Mouse (Mus musculus): ENCODE data around the gene Oat. TPM values are rescaled to one million over a fixed set of nuclear protein-coding genes. Genes with fewer than 3 reads are reported as not detected.

Gene Oat
- polyA plus RNA-seq, 1 experiment from 2014 or later, result 175 TPM

DNA sequence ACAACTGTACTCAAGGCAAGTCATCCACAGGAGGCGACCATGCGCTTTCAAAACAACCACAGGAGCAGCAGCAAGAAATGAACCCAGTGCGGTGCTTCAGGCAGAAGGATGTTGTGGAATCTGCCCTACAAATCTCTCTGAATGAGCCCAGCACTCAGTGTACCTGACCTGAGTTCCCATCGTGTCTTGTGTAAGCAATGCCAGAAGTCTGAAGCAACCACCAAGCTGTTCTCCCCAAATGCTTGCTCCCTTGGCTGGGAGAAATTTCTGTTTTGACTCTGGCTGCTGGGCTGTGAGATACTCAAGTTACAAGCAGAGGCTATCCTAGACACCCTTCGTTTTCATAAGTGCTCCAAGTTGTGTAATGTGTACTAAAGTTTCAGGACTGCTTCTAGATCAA, 29.5 kb upstream of the Oat start:
- WGBS, result 46% methylated on average over 5 of the region's 5 CpGs
- peaks cover 41% of the 10 kb centered on the region for H3K27me3 ChIP-seq
- H3K9me3 ChIP-seq, result no peaks in the 10 kb centered on the region

DNA sequence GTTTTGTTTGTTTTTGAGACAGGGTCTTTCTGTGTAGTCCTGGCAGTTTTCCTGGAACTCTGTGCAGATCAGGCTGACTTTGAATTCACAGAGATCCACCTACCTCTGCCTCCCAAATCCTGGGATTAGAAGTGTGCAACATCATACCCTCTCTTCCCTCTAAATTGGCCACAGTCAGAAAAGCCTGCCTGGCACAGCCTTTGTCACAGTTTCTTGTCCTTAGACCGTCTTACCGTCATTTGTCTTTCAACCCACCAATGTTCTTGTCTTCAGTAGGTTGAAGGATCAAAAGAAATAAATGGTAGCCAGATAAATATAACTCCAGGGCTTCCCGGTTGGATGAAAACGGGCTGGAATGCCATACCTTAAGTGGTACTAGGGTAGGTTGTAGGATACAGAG, 28.5 kb upstream of the Oat start:
- Histone ChIP-seq H3K9ac (no peak overlapping the region), H3K36me3 (no peaks in the 10 kb centered on the region), H3K4me2 (no peak overlapping the region), H3K4me1 (peaks cover 10% of the 10 kb centered on the region), H3K9me3 (no peaks in the 10 kb centered on the region), H3K27ac (no peak overlapping the region), H3K27me3 (peaks cover 51% of the 10 kb centered on the region), H3K4me3 (no peak overlapping the region)
- no peak for ATAC-seq (ENCODE audit: insufficient number of reproducible peaks, insufficient read depth, low FRiP score, low TSS enrichment, low read depth)
- 83% methylated on average over 4 of the region's 4 CpGs for WGBS

More for the DNA sequence above, 29.5 kb upstream of the Oat start:
- H3K9ac ChIP-seq, result no peak overlapping the region
- H3K4me1 ChIP-seq, result peaks cover 8% of the 10 kb centered on the region; the same call in 1 of the 2 replicates
- no peak overlapping the region for H3K4me2 ChIP-seq
- ATAC-seq (ENCODE audit: insufficient number of reproducible peaks, insufficient read depth, low FRiP score, low TSS enrichment, low read depth), result no peak
- no peak overlapping the region for H3K27ac ChIP-seq
- no peak overlapping the region for H3K4me3 ChIP-seq
- H3K36me3 ChIP-seq, result no peaks in the 10 kb centered on the region

DNA sequence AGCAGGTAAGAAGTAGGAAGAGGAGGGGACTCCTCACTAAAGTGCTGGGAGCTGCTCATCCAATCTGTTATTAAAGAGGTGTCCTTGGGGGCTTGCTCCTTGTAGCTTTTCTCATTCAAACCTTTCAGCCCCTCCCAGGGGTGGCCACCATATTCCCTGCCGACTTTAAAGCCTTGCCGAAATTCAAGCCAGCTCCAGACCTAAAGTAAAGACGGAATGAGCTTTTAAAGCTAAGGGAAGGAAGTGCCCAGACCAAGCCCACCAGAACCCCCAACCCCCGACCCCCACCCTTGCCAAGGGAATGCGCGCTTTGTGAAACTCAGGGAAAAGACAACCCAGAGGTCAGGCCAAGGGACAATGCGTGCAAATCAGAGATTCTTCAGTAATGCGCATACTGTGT, 24.7 kb upstream of the Oat start:
- peaks cover 39% of the 10 kb centered on the region for H3K4me1 ChIP-seq
- peaks cover 89% of the 10 kb centered on the region for H3K27me3 ChIP-seq
- no peaks in the 10 kb centered on the region for H3K9me3 ChIP-seq
- no peak overlapping the region for H3K27ac ChIP-seq
- 5% methylated on average over 8 of the region's 8 CpGs for WGBS
- no peak overlapping the region for H3K4me3 ChIP-seq
- no peak overlapping the region for H3K4me2 ChIP-seq
- H3K9ac ChIP-seq, result no peak overlapping the region
- ATAC-seq (ENCODE audit: insufficient number of reproducible peaks, insufficient read depth, low FRiP score, low TSS enrichment, low read depth), result no peak
- no peaks in the 10 kb centered on the region for H3K36me3 ChIP-seq

DNA sequence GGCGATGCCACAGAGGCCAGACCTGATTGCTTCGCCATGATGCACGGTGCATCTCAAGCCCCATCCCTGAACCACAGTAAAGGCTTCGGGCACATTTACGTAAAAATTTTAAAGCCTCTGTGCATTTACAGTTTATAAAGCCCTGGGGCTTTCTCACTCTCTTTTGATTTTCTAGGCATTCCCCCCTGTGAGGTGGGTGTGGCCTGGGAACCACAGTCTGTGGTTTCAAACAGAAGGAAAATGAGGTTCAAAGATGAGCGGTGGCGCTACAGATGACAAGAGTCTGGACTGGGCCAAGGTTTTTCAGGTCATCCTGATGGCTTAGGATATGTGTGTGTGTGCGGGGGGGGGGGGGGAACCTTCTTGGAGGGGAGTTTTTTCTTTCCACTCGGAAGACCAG, 23.8 kb upstream of the Oat start:
- H3K4me1 ChIP-seq, result peaks cover 35% of the 10 kb centered on the region
- 2% methylated on average over 9 of the region's 9 CpGs for WGBS

DNA sequence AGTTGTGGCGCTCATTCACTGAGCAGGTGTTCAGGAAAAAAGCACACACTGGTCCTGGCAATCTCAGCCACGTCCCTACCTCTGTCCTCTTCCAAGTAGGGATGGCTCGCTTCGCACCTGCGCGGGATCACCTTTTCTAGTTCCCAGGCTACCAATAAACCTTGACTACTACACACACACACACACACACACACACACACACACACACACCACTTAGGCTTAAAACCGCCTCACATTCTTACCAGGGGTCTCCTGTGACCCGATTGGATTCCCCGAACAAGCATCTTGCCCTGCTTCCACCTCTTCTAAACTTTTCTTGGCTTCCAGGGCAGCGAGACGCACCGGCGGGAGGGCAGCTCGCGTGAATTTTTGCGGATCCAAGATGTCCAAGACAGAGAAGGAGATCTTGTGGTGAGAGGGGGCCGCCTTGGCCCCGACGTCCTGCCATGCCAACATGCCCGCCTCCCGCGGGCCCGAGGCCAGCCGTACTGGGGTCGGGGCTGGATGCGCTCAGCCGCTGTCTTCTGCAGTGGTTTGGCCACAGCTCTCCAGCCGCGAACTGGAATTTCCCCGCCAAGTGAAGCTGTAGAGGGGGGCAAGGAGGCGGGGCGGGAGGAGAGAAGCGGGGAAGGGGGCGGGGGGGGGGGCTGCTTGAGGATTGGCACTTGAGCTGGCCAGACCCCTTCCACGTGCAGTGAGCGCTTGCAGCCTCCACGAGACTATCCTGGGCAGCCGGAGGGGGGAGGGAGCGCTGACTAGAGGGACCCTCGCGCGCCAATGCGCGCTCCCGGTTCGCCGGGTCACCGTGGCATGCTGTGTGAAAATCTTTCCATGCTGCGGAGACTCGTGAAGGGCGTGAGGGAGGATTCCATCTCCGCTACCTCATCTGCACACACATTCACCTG, 23.1 kb upstream of the Oat start, which contains the start of gene Nkx1-2:
TSS of gene Nkx1-2 (minus strand) at position 567 of the 905 bp plus-strand sequence.
- Histone ChIP-seq H3K4me3 (peak within 1 kb of the TSS; percentile 44), H3K4me2 (peak within 1 kb of the TSS; percentile 82), H3K9ac (peak within 1 kb of the TSS; percentile 36; the same call in 1 of the 2 replicates), H3K27ac (no peak within 1 kb of the TSS), H3K27me3 (peaks cover 97% of the 10 kb centered on the region), H3K4me1 (peaks cover 35% of the 10 kb centered on the region), H3K36me3 (no peaks in the 10 kb centered on the region), H3K9me3 (no peaks in the 10 kb centered on the region)
- WGBS, result under 1% methylated on average over 48 of the region's 52 CpGs
- ATAC-seq (ENCODE audit: insufficient number of reproducible peaks, insufficient read depth, low FRiP score, low TSS enrichment, low read depth), result no peak

More for the DNA sequence above, 23.8 kb upstream of the Oat start:
- Histone ChIP-seq H3K4me3 (peak overlapping the region; percentile 44), H3K9ac (0 out of 2 replicates have a peak overlapping the region, but pooled peaks have one; percentile 36), H3K9me3 (no peaks in the 10 kb centered on the region), H3K27ac (no peak overlapping the region), H3K27me3 (peaks cover 98% of the 10 kb centered on the region), H3K36me3 (no peaks in the 10 kb centered on the region), H3K4me2 (peak overlapping the region; percentile 82)
- no peak for ATAC-seq (ENCODE audit: insufficient number of reproducible peaks, insufficient read depth, low FRiP score, low TSS enrichment, low read depth)

GRCm38 (mm10) chr7:132597251-132598041, 21.2 kb upstream of the Oat start:
- Histone ChIP-seq H3K4me2 (peak overlapping the region; percentile 90), H3K4me3 (peak overlapping the region; percentile 50), H3K9me3 (no peaks in the 10 kb centered on the region), H3K27ac (no peak overlapping the region), H3K4me1 (peaks cover 35% of the 10 kb centered on the region), H3K27me3 (peaks cover 89% of the 10 kb centered on the region), H3K9ac (peak overlapping the region; percentile 54), H3K36me3 (no peaks in the 10 kb centered on the region)
- ATAC-seq (ENCODE audit: insufficient number of reproducible peaks, insufficient read depth, low FRiP score, low TSS enrichment, low read depth), result no peak
- under 1% methylated on average over 53 of the region's 60 CpGs for WGBS

GRCm38 (mm10) chr7:132596557-132597250, 20.5 kb upstream of the Oat start:
- peak overlapping the region; percentile 54; the same call in 1 of the 2 replicates for H3K9ac ChIP-seq
- whole genome bisulfite sequencing, result 5% methylated on average over 26 of the region's 26 CpGs

GRCm38 (mm10) chr7:132595787-132596186, 19.6 kb upstream of the Oat start:
- 81% methylated on average over 3 of the region's 3 CpGs for WGBS
- no peak overlapping the region for H3K9ac ChIP-seq

More at GRCm38 (mm10) chr7:132596557-132597250, 20.5 kb upstream of the Oat start:
- ATAC-seq (ENCODE audit: insufficient number of reproducible peaks, insufficient read depth, low FRiP score, low TSS enrichment, low read depth), result no peak
- H3K9me3 ChIP-seq, result no peaks in the 10 kb centered on the region
- no peaks in the 10 kb centered on the region for H3K36me3 ChIP-seq
- no peak overlapping the region for H3K27ac ChIP-seq
- H3K4me1 ChIP-seq, result peaks cover 35% of the 10 kb centered on the region
- peaks cover 83% of the 10 kb centered on the region for H3K27me3 ChIP-seq
- H3K4me3 ChIP-seq, result peak overlapping the region; percentile 50
- peak overlapping the region; percentile 90 for H3K4me2 ChIP-seq

GRCm38 (mm10) chr7:132594325-132594724, 18.1 kb upstream of the Oat start:
- no peak overlapping the region for H3K27ac ChIP-seq
- H3K4me1 ChIP-seq, result peaks cover 24% of the 10 kb centered on the region
- H3K4me3 ChIP-seq, result no peak overlapping the region
- H3K9me3 ChIP-seq, result no peaks in the 10 kb centered on the region
- no peaks in the 10 kb centered on the region for H3K36me3 ChIP-seq
- no peak for ATAC-seq (ENCODE audit: insufficient number of reproducible peaks, insufficient read depth, low FRiP score, low TSS enrichment, low read depth)
- H3K9ac ChIP-seq, result no peak overlapping the region
- peaks cover 64% of the 10 kb centered on the region for H3K27me3 ChIP-seq
- 84% methylated on average over 2 of the region's 2 CpGs for WGBS
- no peak overlapping the region for H3K4me2 ChIP-seq

More at GRCm38 (mm10) chr7:132595787-132596186, 19.6 kb upstream of the Oat start:
- H3K9me3 ChIP-seq, result no peaks in the 10 kb centered on the region
- no peak overlapping the region for H3K27ac ChIP-seq
- no peaks in the 10 kb centered on the region for H3K36me3 ChIP-seq
- no peak overlapping the region for H3K4me3 ChIP-seq
- peaks cover 35% of the 10 kb centered on the region for H3K4me1 ChIP-seq
- H3K27me3 ChIP-seq, result peaks cover 79% of the 10 kb centered on the region
- no peak overlapping the region for H3K4me2 ChIP-seq
- ATAC-seq (ENCODE audit: insufficient number of reproducible peaks, insufficient read depth, low FRiP score, low TSS enrichment, low read depth), result no peak

DNA sequence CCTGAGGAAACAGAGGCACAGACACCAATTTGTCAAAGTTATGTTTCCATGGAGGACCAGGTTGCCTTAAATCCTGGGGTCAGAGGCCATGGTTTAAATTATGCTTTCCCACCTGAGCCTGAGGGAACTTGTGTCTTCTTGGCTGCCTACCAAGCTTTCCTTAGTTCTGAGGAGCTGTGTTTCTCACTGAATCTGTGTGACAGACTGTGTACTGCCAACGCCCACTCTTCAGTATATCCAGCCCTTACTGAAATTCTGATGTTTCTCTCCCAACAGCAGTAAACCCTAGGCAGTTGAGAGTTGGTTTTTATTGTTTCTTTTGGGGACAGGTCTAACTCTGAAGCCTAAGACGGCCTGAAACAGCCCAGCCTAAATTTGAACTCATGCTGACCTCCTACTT, 17.6 kb upstream of the Oat start:
- ATAC-seq (ENCODE audit: insufficient number of reproducible peaks, insufficient read depth, low FRiP score, low TSS enrichment, low read depth), result no peak
- H3K9ac ChIP-seq, result no peak overlapping the region
- H3K4me3 ChIP-seq, result no peak overlapping the region
- no peaks in the 10 kb centered on the region for H3K36me3 ChIP-seq
- H3K4me1 ChIP-seq, result peaks cover 19% of the 10 kb centered on the region; the same call in 1 of the 2 replicates
- 55% methylated on average over 2 of the region's 2 CpGs for WGBS
- H3K4me2 ChIP-seq, result no peak overlapping the region
- H3K27ac ChIP-seq, result no peak overlapping the region
- peaks cover 59% of the 10 kb centered on the region for H3K27me3 ChIP-seq
- H3K9me3 ChIP-seq, result no peaks in the 10 kb centered on the region

DNA sequence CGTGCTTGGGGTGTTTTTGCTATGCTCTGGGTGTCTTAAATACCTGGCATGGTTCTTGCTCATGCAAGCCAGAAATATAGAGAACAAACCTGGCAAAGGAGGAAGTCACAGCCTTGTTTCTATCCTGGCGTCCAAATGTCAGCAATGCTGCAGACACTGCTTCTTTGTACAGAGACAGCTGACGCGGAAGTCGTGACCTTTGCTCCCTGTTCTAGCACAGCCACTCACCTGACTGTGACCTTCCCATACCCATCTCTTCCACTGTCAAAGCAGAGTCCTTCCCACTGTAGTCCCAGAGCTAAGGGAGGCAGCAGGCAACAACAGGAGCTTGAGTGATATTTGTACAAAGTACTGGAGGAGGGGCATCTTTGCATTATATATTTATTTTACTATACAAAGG, 13.4 kb upstream of the Oat start:
- Histone ChIP-seq H3K4me3 (no peak overlapping the region), H3K4me1 (no peaks in the 10 kb centered on the region), H3K4me2 (no peak overlapping the region), H3K9me3 (no peaks in the 10 kb centered on the region), H3K9ac (no peak overlapping the region), H3K27me3 (peaks cover 18% of the 10 kb centered on the region; the same call in 1 of the 2 replicates), H3K36me3 (no peaks in the 10 kb centered on the region), H3K27ac (no peak overlapping the region)
- ATAC-seq (ENCODE audit: insufficient number of reproducible peaks, insufficient read depth, low FRiP score, low TSS enrichment, low read depth), result no peak
- 50% methylated on average over 5 of the region's 5 CpGs for WGBS

Measured in embryonic facial prominence, embryonic 13.5 days (tissue).